Mouse (Mus musculus): Measurements from ENCODE around the gene Galp. TPM values are rescaled to one million over a fixed set of nuclear protein-coding genes. Genes with fewer than 3 reads are reported as not detected.

Gene Galp
- polyA plus RNA-seq (2014; fragmentation: Illumina TruSeq; extraction: RNeasy Lipid Tissue Mini Kit (QIAGEN cat#74804); ENCODE audit: low read depth, low replicate concordance): not detected

GRCm38 (mm10) chr7:6196790-6197189 lies at the start of gene Galp:
TSS of gene Galp (plus strand) at chr7:6197090.

GRCm38 (mm10) chr7:6155901-6156411 lies 40.9 kb upstream of the Galp start, which contains the start of gene Zfp787:
TSS of gene Zfp787 (minus strand) at chr7:6155997.

DNA sequence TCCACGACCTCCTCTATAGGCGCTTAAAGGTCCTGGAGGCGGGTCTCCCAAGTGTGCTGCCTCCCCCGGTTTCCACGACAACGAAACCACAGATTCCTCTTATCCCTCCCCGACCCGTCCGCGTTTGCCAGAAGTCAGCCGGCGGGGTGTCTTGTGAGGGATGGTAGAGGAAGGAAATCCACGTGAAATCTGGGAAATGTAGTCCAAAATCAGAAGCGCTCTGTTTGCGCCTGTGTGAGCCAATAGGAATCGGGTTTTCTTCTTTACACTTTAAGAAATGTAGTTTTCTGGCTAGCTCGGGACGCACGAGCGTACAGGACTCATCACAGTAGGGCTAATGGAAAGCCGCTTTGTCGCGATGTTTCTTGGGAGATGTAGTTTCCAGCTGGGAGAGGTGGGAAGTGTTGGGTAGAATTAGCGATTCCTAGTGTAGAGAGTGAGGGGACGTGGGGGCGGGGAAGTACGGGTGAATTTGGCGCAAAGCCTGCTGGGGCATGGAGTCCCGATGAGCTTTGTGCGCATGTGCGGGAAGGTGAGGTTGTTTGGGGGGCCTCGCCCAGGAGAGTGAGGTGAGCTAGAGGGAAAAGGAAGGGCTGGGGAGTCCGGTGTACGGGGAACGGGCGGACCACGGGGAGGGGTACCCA lies 24.8 kb upstream of the Galp start, which contains the start of gene Zfp444:
TSS of gene Zfp444 (plus strand) at position 221 of the 644 bp plus-strand sequence.

DNA sequence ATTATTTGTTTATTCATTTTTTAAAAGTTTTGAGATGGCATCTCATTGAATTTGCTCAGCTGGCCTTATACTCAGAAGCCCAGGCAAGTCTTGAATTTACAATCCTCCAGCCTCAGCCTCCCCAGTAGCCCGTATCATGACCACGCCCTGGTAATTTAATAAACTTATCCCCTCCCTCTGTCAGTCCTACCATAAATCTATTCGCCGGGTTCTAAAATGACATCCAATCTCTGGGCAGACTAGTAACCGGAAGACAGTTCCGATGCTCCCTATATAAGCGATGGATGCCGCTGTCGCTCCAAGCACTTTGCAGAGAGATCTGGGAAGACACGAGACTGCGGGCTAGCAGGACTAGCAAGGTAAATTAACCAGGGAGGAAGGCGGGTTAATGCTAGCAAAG lies 25.1 kb downstream of the Galp start, which contains the start of gene Zscan5b:
TSS of gene Zscan5b (plus strand) at position 301 of the 400 bp plus-strand sequence.

GRCm38 (mm10) chr7:6252410-6252809 lies 55.5 kb downstream of the Galp start, which contains the start of gene Epp13:
TSS of gene Epp13 (plus strand) at chr7:6252710.

Other genes with a start within 250 kb of the Galp start
- not detected for gene Vmn1r65, start 186.1 kb upstream of the Galp start, polyA plus RNA-seq (2014; fragmentation: Illumina TruSeq; extraction: RNeasy Lipid Tissue Mini Kit (QIAGEN cat#74804); ENCODE audit: low read depth, low replicate concordance)
- gene Nlrp4c, start 151.9 kb upstream of the Galp start, polyA plus RNA-seq (2014; fragmentation: Illumina TruSeq; extraction: RNeasy Lipid Tissue Mini Kit (QIAGEN cat#74804); ENCODE audit: low read depth, low replicate concordance): not detected
- gene Zfp787, start 41.1 kb upstream of the Galp start, polyA plus RNA-seq (2014; fragmentation: Illumina TruSeq; extraction: RNeasy Lipid Tissue Mini Kit (QIAGEN cat#74804); ENCODE audit: low read depth, low replicate concordance): 27.4 TPM
- 5.7 TPM for gene Zfp444, start 24.9 kb upstream of the Galp start, polyA plus RNA-seq (2014; fragmentation: Illumina TruSeq; extraction: RNeasy Lipid Tissue Mini Kit (QIAGEN cat#74804); ENCODE audit: low read depth, low replicate concordance)
- gene Zscan5b, start 25.2 kb downstream of the Galp start, polyA plus RNA-seq (2014; fragmentation: Illumina TruSeq; extraction: RNeasy Lipid Tissue Mini Kit (QIAGEN cat#74804); ENCODE audit: low read depth, low replicate concordance): not detected
- gene Epp13, start 55.6 kb downstream of the Galp start, polyA plus RNA-seq (2014; fragmentation: Illumina TruSeq; extraction: RNeasy Lipid Tissue Mini Kit (QIAGEN cat#74804); ENCODE audit: low read depth, low replicate concordance): not detected
- gene Zfp667, start 89.5 kb downstream of the Galp start, polyA plus RNA-seq (2014; fragmentation: Illumina TruSeq; extraction: RNeasy Lipid Tissue Mini Kit (QIAGEN cat#74804); ENCODE audit: low read depth, low replicate concordance): 3.1 TPM
- 3.0 TPM for gene Zfp583, start 134.2 kb downstream of the Galp start, polyA plus RNA-seq (2014; fragmentation: Illumina TruSeq; extraction: RNeasy Lipid Tissue Mini Kit (QIAGEN cat#74804); ENCODE audit: low read depth, low replicate concordance)
- gene Gm3854, start 146.7 kb downstream of the Galp start, polyA plus RNA-seq (2014; fragmentation: Illumina TruSeq; extraction: RNeasy Lipid Tissue Mini Kit (QIAGEN cat#74804); ENCODE audit: low read depth, low replicate concordance): 0.47 TPM
- gene Zfp78, start 166.2 kb downstream of the Galp start, polyA plus RNA-seq (2014; fragmentation: Illumina TruSeq; extraction: RNeasy Lipid Tissue Mini Kit (QIAGEN cat#74804); ENCODE audit: low read depth, low replicate concordance): 2.1 TPM
- gene Zfp28, start 186.2 kb downstream of the Galp start, polyA plus RNA-seq (2014; fragmentation: Illumina TruSeq; extraction: RNeasy Lipid Tissue Mini Kit (QIAGEN cat#74804); ENCODE audit: low read depth, low replicate concordance): 6.3 TPM
- gene Smim17, start 201.6 kb downstream of the Galp start, polyA plus RNA-seq (2014; fragmentation: Illumina TruSeq; extraction: RNeasy Lipid Tissue Mini Kit (QIAGEN cat#74804); ENCODE audit: low read depth, low replicate concordance): not detected
- not detected for gene Gm20715, start 213.2 kb downstream of the Galp start, polyA plus RNA-seq (2014; fragmentation: Illumina TruSeq; extraction: RNeasy Lipid Tissue Mini Kit (QIAGEN cat#74804); ENCODE audit: low read depth, low replicate concordance)
- not detected for gene Olfr1344, start 241.6 kb downstream of the Galp start, polyA plus RNA-seq (2014; fragmentation: Illumina TruSeq; extraction: RNeasy Lipid Tissue Mini Kit (QIAGEN cat#74804); ENCODE audit: low read depth, low replicate concordance)